Mouse (Mus musculus) gastrocnemius, adult 2 months (tissue): ENCODE results near the gene Nova2. TPM values are rescaled to one million over a fixed set of nuclear protein-coding genes. Genes with fewer than 3 reads are reported as not detected.

ENCODE experiments used
- DNase-seq: peaks from one replicate; pipeline ENCODE4 v3.0.0; 2022
- H3K27ac ChIP-seq: fragments of 200-600 bp; 2 replicates; pipeline ENCODE4 v1.8.1; 2022; ENCODE audit warnings: mild to moderate bottlenecking
- H3K4me3 ChIP-seq: fragments of 200-600 bp; 2 replicates; pipeline ENCODE4 v1.8.1; 2022; ENCODE audit warnings: mild to moderate bottlenecking, moderate library complexity
- CTCF ChIP-seq: fragments of 200-600 bp; IDR thresholded peaks from 2 replicates; pipeline ENCODE4 v1.8.1; 2022; ENCODE audit warnings: antibody characterized with exemption, mild to moderate bottlenecking, moderate library complexity
- intact Hi-C: fragments of 180-260 bp; cut with DNase I; formaldehyde crosslinking; loops from one replicate; pipeline ENCODE4 v1.15.1; 2025
- total RNA-seq, 2 experiments: library from RNA; stranded (reverse); gene quantifications; 2 replicates each; pipeline ENCODE4 v1.2.3; 2021

The Nova2 gene
- total RNA-seq, 2 experiments from 2014 or later = 1.6 to 2.1 TPM

DNA sequence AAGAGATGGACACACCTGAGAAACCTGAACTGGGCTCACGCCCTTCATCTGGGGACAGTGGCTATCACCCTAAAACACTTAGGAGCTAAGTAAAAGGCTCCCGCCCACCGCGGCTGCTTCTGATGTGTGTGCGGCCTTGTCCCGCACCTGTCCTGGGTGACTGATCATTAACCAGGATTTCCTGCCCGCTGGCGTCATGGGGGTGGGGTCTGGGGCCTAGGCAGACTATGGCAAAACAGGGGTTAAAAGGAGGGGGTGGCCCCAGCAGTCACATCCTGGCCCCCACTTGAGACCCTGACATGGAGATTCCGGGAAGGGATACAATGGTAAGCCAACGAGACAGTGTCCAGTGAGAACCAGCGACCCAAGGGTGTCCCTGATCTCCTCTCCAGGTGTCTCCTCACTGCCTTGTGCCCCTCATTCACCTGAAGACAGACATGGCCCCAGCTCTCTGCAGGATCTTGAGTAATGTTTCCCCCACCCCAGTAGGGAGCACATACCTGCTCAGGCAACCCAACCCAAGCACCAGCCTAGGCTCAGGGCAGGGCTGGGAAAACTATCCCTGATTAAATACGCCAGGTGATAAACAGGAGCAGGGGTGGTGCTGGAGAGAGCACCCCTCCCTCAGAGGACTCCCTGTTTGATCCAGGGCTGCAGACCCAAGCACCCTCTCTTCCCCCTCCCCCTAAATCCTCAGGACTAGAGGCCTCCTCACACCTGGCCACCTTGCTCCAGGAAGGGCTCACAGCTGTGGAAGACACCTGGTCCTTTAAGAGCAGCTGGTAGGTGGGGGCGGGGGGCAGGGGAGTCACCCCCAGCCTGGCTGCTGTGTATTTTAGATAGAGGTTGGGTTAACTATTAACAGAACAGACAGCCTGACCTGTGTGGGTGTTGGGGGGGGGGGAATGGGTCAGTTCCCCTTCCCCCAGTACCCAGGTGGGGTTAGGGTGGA, 81.6 kb downstream of the Nova2 start:
- DNase-seq = no peak
- no peak overlapping the region for H3K27ac ChIP-seq
- no peak for TF ChIP-seq CTCF
- H3K4me3 ChIP-seq = no peak overlapping the region
- intact Hi-C loops = loop anchor here (2.0 to 5.0 kb wide), 2 partner anchors 15 to 85 kb away; partner anchors contain the start of genes Foxa3 and Six5

DNA sequence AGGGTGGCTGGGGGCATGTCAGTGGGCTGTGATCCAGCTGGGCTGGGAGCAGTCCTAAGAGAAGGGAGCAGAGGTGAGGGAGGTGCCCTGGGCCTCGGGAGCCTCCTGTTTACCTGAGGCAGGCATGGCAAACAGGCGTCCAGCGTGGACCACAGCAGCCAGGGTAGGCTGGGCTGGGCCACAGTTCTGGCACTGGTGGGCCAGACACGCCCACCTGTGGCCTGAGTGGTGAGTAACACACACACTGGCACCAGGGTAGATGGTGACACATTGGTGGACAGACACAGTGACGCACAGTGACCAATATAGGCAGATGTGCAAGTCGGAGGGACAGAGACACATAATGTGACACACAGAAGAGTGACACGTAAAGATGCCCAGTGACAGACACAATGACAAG, 84.9 kb downstream of the Nova2 start:
- intact Hi-C loops = no loop called here
- DNase-seq = no peak
- Histone ChIP-seq H3K4me3 (no peak overlapping the region), H3K27ac (no peak overlapping the region)
- no peak for TF ChIP-seq CTCF

DNA sequence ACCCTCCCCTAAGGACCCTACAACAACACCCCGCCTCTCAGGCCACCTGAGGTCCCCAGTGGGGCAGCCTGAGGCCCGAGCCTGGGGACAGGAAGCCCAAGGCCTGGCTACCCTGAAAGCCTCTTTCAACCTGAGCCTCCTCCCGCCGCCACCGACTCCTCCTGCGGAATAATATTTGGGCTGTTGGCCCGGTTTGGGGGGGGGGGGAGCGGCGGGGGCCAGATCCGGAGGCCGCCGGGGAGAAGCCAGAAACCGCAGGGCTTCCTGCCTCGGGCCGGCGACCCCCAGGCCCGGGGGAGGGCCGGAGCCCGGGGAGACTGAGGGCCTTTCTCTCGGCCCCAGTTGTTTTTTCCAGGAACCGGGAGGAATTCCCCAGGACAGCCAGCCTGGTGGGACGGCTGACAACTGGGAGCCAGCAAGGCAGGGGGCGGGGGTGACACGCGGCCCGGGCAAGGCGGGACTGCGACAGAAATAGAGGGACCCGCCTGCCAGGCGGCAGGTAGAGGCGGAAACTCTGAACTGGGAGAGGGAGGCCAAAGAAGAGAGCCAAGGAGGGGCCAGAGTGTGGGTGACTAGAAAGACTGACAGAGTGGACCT, 86.4 kb downstream of the Nova2 start:
- intact Hi-C loops = no loop called here
- Histone ChIP-seq H3K4me3 (peak overlapping the region; percentile 74), H3K27ac (peak overlapping the region; percentile 88)
- peak; percentile 68 for DNase-seq
- no peak for TF ChIP-seq CTCF

DNA sequence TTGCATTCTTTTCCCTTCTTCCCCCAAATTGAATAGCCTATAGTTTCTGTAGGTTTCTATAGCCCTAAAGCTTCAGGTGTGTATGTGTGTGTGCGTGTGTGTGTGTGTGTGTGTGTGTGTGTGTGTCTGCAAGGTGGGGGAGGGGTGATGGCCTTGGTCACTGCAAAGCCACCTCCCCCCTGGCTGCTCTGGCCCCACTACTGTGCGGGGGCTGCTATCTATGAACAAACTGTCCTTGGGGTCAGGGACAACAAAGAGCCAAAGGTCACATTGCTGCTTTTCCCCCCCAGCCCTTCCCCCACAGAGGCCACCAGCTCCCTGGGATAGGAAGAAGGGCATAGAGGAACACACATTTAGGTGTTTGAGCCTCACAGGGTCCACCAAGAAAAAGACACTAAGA, 87.2 kb downstream of the Nova2 start:
- no peak overlapping the region for H3K4me3 ChIP-seq
- DNase-seq = no peak
- intact Hi-C loops = no loop called here
- TF ChIP-seq CTCF = no peak
- H3K27ac ChIP-seq = no peak overlapping the region

DNA sequence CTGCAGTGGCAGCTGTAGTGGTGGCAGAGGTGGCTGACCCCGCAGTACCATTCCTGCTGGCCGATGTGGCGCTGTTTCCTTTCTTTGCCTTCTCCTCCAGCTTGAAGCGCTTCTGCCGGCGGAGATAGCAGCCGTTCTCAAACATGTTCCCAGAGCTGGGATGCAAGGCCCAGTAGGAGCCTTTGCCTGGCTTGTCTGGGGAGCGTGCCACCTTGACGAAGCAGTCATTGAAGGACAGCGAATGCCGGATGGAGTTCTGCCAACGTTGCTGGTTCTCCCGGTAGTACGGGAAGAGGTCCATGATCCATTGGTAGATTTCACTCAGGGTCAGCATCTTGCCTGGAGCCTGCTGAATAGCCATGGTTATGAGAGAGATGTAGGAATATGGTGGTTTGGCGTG, 88.8 kb downstream of the Nova2 start:
- TF ChIP-seq CTCF = no peak
- no peak for DNase-seq
- H3K27ac ChIP-seq = no peak overlapping the region
- H3K4me3 ChIP-seq = no peak overlapping the region
- intact Hi-C loops = no loop called here

Other genes starting within 250 kb of the Nova2 start
- gene Psg20, start 239.7 kb upstream of the Nova2 start, total RNA-seq = not detected
- gene Psg22, start 207.8 kb upstream of the Nova2 start, total RNA-seq = not detected
- gene Psg19, start 127.4 kb upstream of the Nova2 start, total RNA-seq = not detected
- not detected for gene Psg17, start 104.3 kb upstream of the Nova2 start, total RNA-seq
- 1 to 10 TPM; 2.4 to 4.0 TPM for gene Mill2, start 85.9 kb upstream of the Nova2 start, total RNA-seq
- not detected for gene Pglyrp1, start 54.6 kb upstream of the Nova2 start, total RNA-seq
- 1 to 10 TPM; 4.1 to 5.6 TPM for gene Ccdc61, start 15.5 kb upstream of the Nova2 start, total RNA-seq
- not detected for gene Nanos2, start 61.5 kb downstream of the Nova2 start, total RNA-seq
- 1 to 10 TPM; 6.3 to 6.7 TPM for gene Mypop, start 65.4 kb downstream of the Nova2 start, total RNA-seq
- gene Irf2bp1, start 78.2 kb downstream of the Nova2 start, total RNA-seq = 10 to 100 TPM; 18.2 to 20.5 TPM
- not detected for gene Foxa3, start 97.7 kb downstream of the Nova2 start, total RNA-seq
- 10 to 100 TPM; 70.9 to 81.5 TPM for gene Sympk, start 98.5 kb downstream of the Nova2 start, total RNA-seq
- gene Rsph6a, start 128.8 kb downstream of the Nova2 start, total RNA-seq = not detected
- gene Dmwd, start 150.3 kb downstream of the Nova2 start, total RNA-seq = 10 to 100 TPM; 31.9 to 32.1 TPM
- gene Dmpk, start 158.0 kb downstream of the Nova2 start, total RNA-seq = 100 to 1,000 TPM; 265 to 336 TPM
- gene Six5, start 168.7 kb downstream of the Nova2 start, total RNA-seq = 1 to 10 TPM in 1 of 2 experiments, under 1 TPM in 1; 0.89 to 2.3 TPM
- not detected for gene Gm4969, start 192.5 kb downstream of the Nova2 start, total RNA-seq
- 1 to 10 TPM; 2.3 to 3.0 TPM for gene Fbxo46, start 194.0 kb downstream of the Nova2 start, total RNA-seq
- 1 to 10 TPM; 2.0 TPM for gene Qpctl, start 223.4 kb downstream of the Nova2 start, total RNA-seq
- 10 to 100 TPM; 49.7 to 58.0 TPM for gene Snrpd2, start 223.8 kb downstream of the Nova2 start, total RNA-seq
- not detected for gene Gipr, start 240.2 kb downstream of the Nova2 start, total RNA-seq